Mouse (Mus musculus): Measurements from ENCODE around the gene Abcc10.

The Abcc10 gene

GRCm38 (mm10) chr17:46327906-46328534 is at the start of gene Abcc10:
TSS of gene Abcc10 (minus strand) at chr17:46328352.
- DNase-seq (ENCODE audit: low spot score in 2 of 2): peak; percentile 94 to 95

GRCm38 (mm10) chr17:46371783-46372182 is 43.6 kb upstream of the Abcc10 start:
- no peak for DNase-seq (ENCODE audit: low spot score in 2 of 2)

- no peak for DNase-seq (ENCODE audit: low spot score in 2 of 2)
These were observed 23.0 kb upstream of the Abcc10 start for GRCm38 (mm10) chr17:46351026-46351700.

GRCm38 (mm10) chr17:46341208-46341607 is 13.1 kb upstream of the Abcc10 start:
- no peak for DNase-seq (ENCODE audit: low spot score in 2 of 2)

- no peak for DNase-seq (ENCODE audit: low spot score in 2 of 2)
These were observed 8.3 kb upstream of the Abcc10 start for GRCm38 (mm10) chr17:46336475-46336874.

- no peak for DNase-seq (ENCODE audit: low spot score in 2 of 2)
These were observed 571 bp upstream of the Abcc10 start for GRCm38 (mm10) chr17:46328723-46329122.

- no peak for DNase-seq (ENCODE audit: low spot score in 2 of 2)
These were observed 693 bp downstream of the Abcc10 start for GRCm38 (mm10) chr17:46327413-46327905.

- no peak for DNase-seq (ENCODE audit: low spot score in 2 of 2)
These were observed 5.9 kb downstream of the Abcc10 start for GRCm38 (mm10) chr17:46322046-46322823.

GRCm38 (mm10) chr17:46320492-46320891 is 7.7 kb downstream of the Abcc10 start:
- no peak for DNase-seq (ENCODE audit: low spot score in 2 of 2)

GRCm38 (mm10) chr17:46315813-46316212 is 12.3 kb downstream of the Abcc10 start:
- no peak for DNase-seq (ENCODE audit: low spot score in 2 of 2)

- no peak for DNase-seq (ENCODE audit: low spot score in 2 of 2)
These were observed 14.9 kb downstream of the Abcc10 start for GRCm38 (mm10) chr17:46313135-46313715.

- DNase-seq (ENCODE audit: low spot score in 2 of 2): no peak
These were observed 17.6 kb downstream of the Abcc10 start for GRCm38 (mm10) chr17:46310515-46310914.

- no peak for DNase-seq (ENCODE audit: low spot score in 2 of 2)
These were observed 18.3 kb downstream of the Abcc10 start for GRCm38 (mm10) chr17:46309835-46310234.

- DNase-seq (ENCODE audit: low spot score in 2 of 2): no peak
These were observed 21.2 kb downstream of the Abcc10 start for GRCm38 (mm10) chr17:46306956-46307355.

- DNase-seq (ENCODE audit: low spot score in 2 of 2): no peak
These were observed 24.0 kb downstream of the Abcc10 start for GRCm38 (mm10) chr17:46304184-46304583.

GRCm38 (mm10) chr17:46301892-46302291 is 26.3 kb downstream of the Abcc10 start:
- DNase-seq (ENCODE audit: low spot score in 2 of 2): no peak

- peak; percentile 88 to 90 for DNase-seq (ENCODE audit: low spot score in 2 of 2)
These were observed 29.8 kb downstream of the Abcc10 start for GRCm38 (mm10) chr17:46298220-46298913.

GRCm38 (mm10) chr17:46297364-46298219 is 30.6 kb downstream of the Abcc10 start, which contains the start of gene Dlk2:
TSS of gene Dlk2 (plus strand) at chr17:46297421.
- DNase-seq (ENCODE audit: low spot score in 2 of 2): peak; percentile 68 to 76

GRCm38 (mm10) chr17:46297028-46297363 is 31.2 kb downstream of the Abcc10 start:
- no peak for DNase-seq (ENCODE audit: low spot score in 2 of 2)

- no peak for DNase-seq (ENCODE audit: low spot score in 2 of 2)
These were observed 31.6 kb downstream of the Abcc10 start for GRCm38 (mm10) chr17:46296601-46297000.

- DNase-seq (ENCODE audit: low spot score in 2 of 2): no peak
These were observed 40.5 kb downstream of the Abcc10 start for GRCm38 (mm10) chr17:46287678-46288095.
